Comparison of ENCODE assay signal across 22 mouse cellular contexts in genomic region chr19:37255321-37255720, GRCm38 (mm10). TPM values are rescaled to one million over a fixed set of nuclear protein-coding genes. Genes with fewer than 3 reads are reported as not detected.
A peak's percentile ranks its signal among the peaks of the same experiment; 100 is the strongest.
DNase-seq lines count a peak whose midpoint lies in the region; ATAC-seq and TF ChIP-seq lines count a peak whose summit lies in the region.
"Had no signal": no experiment of that assay in that cellular context is flagged by ENCODE, and none has a peak within 500 bp of the region (broad histone marks: within the 10 kb centered on the region; RNA-seq: fewer than 3 reads in every experiment).

No protein-coding gene starts in this region.

- H3K9ac ChIP-seq in neural tube, embryonic 15.5 days (replicated peaks), result no peak overlapping the region
- H3K9ac ChIP-seq in liver, postnatal 0 days (replicated peaks), result no peak overlapping the region
- H3K9ac ChIP-seq: embryonic facial prominence, embryonic 12.5 days; hindbrain, embryonic 14.5 days; intestine, embryonic 15.5 days; kidney, embryonic 15.5 days had no signal

- no peak overlapping the region for H3K4me2 ChIP-seq in neural tube, embryonic 15.5 days
- H3K4me2 ChIP-seq in liver, postnatal 0 days (ENCODE audit: low read depth, low read length), result no peak overlapping the region
- H3K4me2 ChIP-seq: embryonic facial prominence, embryonic 12.5 days; hindbrain, embryonic 14.5 days; intestine, embryonic 15.5 days; kidney, embryonic 15.5 days had no signal

- no peaks in the 10 kb centered on the region for H3K36me3 ChIP-seq in neural tube, embryonic 15.5 days
- H3K36me3 ChIP-seq in liver, postnatal 0 days (replicated peaks; ENCODE audit: insufficient read depth, low read length), result no peaks in the 10 kb centered on the region
- H3K36me3 ChIP-seq: embryonic facial prominence, embryonic 12.5 days; G1E; heart, embryonic 10.5 days; intestine, embryonic 15.5 days; kidney, embryonic 15.5 days had no signal

- TF ChIP-seq CTCF in liver, postnatal 0 days (IDR thresholded peaks at IDR 0.05; ENCODE audit: low read depth), result no peak

- H3K27me3 ChIP-seq in neural tube, embryonic 15.5 days (replicated peaks), result no peaks in the 10 kb centered on the region
- H3K27me3 ChIP-seq in liver, postnatal 0 days (ENCODE audit: insufficient read depth, low read length), result no peaks in the 10 kb centered on the region
- H3K27me3 ChIP-seq: embryonic facial prominence, embryonic 12.5 days; intestine, embryonic 15.5 days; kidney, embryonic 15.5 days had no signal

- 93% methylated on average over 9 of the region's 9 CpGs for WGBS in neural tube, embryonic 15.5 days
- WGBS in liver, postnatal 0 days (ENCODE audit: insufficient replicate concordance), result 73% methylated on average over 9 of the region's 9 CpGs

- peak; percentile 38 for DNase-seq in layer of hippocampus, adult 11-12 months (ENCODE audit: low spot score)
- no peak for DNase-seq in layer of hippocampus, postnatal 25 days (ENCODE audit: extremely low spot score in 1 of 2, low spot score in 1 of 2)
- DNase-seq in right cerebral cortex, postnatal 25 days, result peak; percentile 65
- DNase-seq in right cerebral cortex, postnatal 14 days, result no peak
- peak; percentile 72 to 75 for DNase-seq in left cerebral cortex, adult 9 months (ENCODE audit: low spot score in 2 of 2)
- DNase-seq in embryo, embryonic 11 days, result no peak
- DNase-seq in liver, postnatal 0 days, result no peak
- DNase-seq: adrenal gland, adult 8-10 months; cerebellum, adult 11-12 months; cerebellum, postnatal 36 days; gastrocnemius, postnatal 36 days; heart, postnatal 10 days; lung, adult 18-20 months; thymus, adult 2 months had no signal

- H3K4me3 ChIP-seq in neural tube, embryonic 15.5 days (replicated peaks), result no peak overlapping the region
- H3K4me3 ChIP-seq in liver, postnatal 0 days (ENCODE audit: low read depth, low read length), result no peak overlapping the region
- H3K4me3 ChIP-seq: embryonic facial prominence, embryonic 12.5 days; heart, embryonic 10.5 days; intestine, embryonic 15.5 days; kidney, embryonic 15.5 days had no signal

- ATAC-seq in neural tube, embryonic 15.5 days (ENCODE audit: low FRiP score), result no peak
- ATAC-seq in liver, postnatal 0 days, result no peak
- ATAC-seq: forebrain, embryonic 16.5 days; intestine, embryonic 15.5 days had no signal

- no peaks in the 10 kb centered on the region for H3K4me1 ChIP-seq in neural tube, embryonic 15.5 days
- H3K4me1 ChIP-seq in liver, postnatal 0 days (ENCODE audit: insufficient read depth), result no peaks in the 10 kb centered on the region
- H3K4me1 ChIP-seq: embryonic facial prominence, embryonic 12.5 days; heart, embryonic 10.5 days; intestine, embryonic 15.5 days; kidney, embryonic 15.5 days had no signal

- TF ChIP-seq EP300 in liver, postnatal 0 days (IDR thresholded peaks at IDR 0.05; ENCODE audit: low read depth), result no peak

- no peaks in the 10 kb centered on the region for H3K9me3 ChIP-seq in neural tube, embryonic 15.5 days (replicated peaks)
- no peaks in the 10 kb centered on the region for H3K9me3 ChIP-seq in liver, postnatal 0 days (ENCODE audit: low read length)
- H3K9me3 ChIP-seq: embryonic facial prominence, embryonic 12.5 days; G1E; heart, embryonic 10.5 days; intestine, embryonic 15.5 days; kidney, embryonic 15.5 days had no signal

- H3K27ac ChIP-seq in neural tube, embryonic 15.5 days (replicated peaks), result no peak overlapping the region
- no peak overlapping the region for H3K27ac ChIP-seq in liver, postnatal 0 days (ENCODE audit: low read depth)
- H3K27ac ChIP-seq: embryonic facial prominence, embryonic 12.5 days; heart, embryonic 10.5 days; hindbrain, embryonic 14.5 days; intestine, embryonic 15.5 days; kidney, embryonic 15.5 days had no signal

RNA-seq across cellular contexts. Expression of gene Cpeb3, which starts 46.9 kb away (rescaled TPM):
- total RNA-seq in layer of hippocampus, postnatal 25 days (2021), result 10 to 100 TPM; 62.1 to 74.6 TPM
- 11.0 and 12.0 TPM in 2 replicates for polyA plus RNA-seq in neural tube, embryonic 15.5 days (2015; fragmentation: Nextera tagmentation; extraction: Ambion mirVana)
- polyA plus RNA-seq in liver, postnatal 0 days (2015; fragmentation: Nextera tagmentation; extraction: Ambion mirVana), result 2.1 and 2.8 TPM in 2 replicates

RNA-seq across cellular contexts. Expression of gene March5, which starts 48.0 kb away (rescaled TPM):
- total RNA-seq in layer of hippocampus, postnatal 25 days (2021), result 10 to 100 TPM; 84.7 to 88.2 TPM
- 98.7 and 104 TPM in 2 replicates for polyA plus RNA-seq in neural tube, embryonic 15.5 days (2015; fragmentation: Nextera tagmentation; extraction: Ambion mirVana)
- 119 and 126 TPM in 2 replicates for polyA plus RNA-seq in liver, postnatal 0 days (2015; fragmentation: Nextera tagmentation; extraction: Ambion mirVana)

Comparison
In these comparisons a context has a peak if more than half of its experiments do, and no peak if none do; other contexts are left out.
1. DNase-seq: peak in layer of hippocampus, adult 11-12 months (single experiment), right cerebral cortex, postnatal 25 days (single experiment) and left cerebral cortex, adult 9 months (2 of 2); none in layer of hippocampus, postnatal 25 days (0 of 2), right cerebral cortex, postnatal 14 days (single experiment), embryo, embryonic 11 days (single experiment) and liver, postnatal 0 days (single experiment).